ENCODE assay signal across 9 mouse cellular contexts in the genomic region with DNA sequence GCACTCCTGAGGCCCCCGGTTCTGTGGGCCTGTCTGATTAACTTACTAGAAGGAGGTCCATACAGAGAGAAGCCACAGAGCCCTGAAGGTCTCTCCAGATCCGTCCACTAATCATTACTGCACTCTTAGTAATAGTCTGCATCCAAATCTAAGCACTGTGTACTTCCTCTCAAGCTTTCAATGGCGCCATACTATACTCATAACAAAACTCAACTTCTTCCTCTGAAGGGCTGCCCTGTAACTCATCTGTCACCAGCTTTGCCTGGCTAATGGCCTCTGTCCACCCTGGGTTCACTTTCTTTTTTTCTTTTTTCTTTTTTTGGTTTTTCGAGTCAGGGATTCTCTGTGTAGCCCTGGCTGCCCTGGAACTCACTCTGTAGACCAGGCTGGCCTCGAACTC. TPM values are rescaled to one million over a fixed set of nuclear protein-coding genes. Genes with fewer than 3 reads are reported as not detected.
A peak's percentile ranks its signal among the peaks of the same experiment; 100 is the strongest.
DNase-seq lines count a peak whose midpoint lies in the region; ATAC-seq and TF ChIP-seq lines count a peak whose summit lies in the region.
"Had no signal": no experiment of that assay in that cellular context is flagged by ENCODE, and none has a peak within 500 bp of the region (broad histone marks: within the 10 kb centered on the region; RNA-seq: fewer than 3 reads in every experiment).

No protein-coding gene starts in this region.

- peak overlapping the region; percentile 80; the same call in 1 of the 2 replicates for H3K4me3 ChIP-seq in hindbrain, embryonic 10.5 days
- no peak overlapping the region for H3K4me3 ChIP-seq in hindbrain, embryonic 16.5 days (ENCODE audit: low read length)
- H3K4me3 ChIP-seq in E14TG2a.4 (replicated peaks; ENCODE audit: low read length) = peak overlapping the region; percentile 92; the same call in 1 of the 2 replicates
- no peak overlapping the region; the same call in 1 of the 2 replicates for H3K4me3 ChIP-seq in hindbrain, embryonic 12.5 days
- peak overlapping the region; percentile 7; the same call in 1 of the 2 replicates for H3K4me3 ChIP-seq in liver, embryonic 16.5 days (ENCODE audit: low read depth, low read length)

- H3K4me1 ChIP-seq in hindbrain, embryonic 10.5 days (replicated peaks) = peaks cover 22% of the 10 kb centered on the region
- peaks cover 13% of the 10 kb centered on the region for H3K4me1 ChIP-seq in hindbrain, embryonic 16.5 days (ENCODE audit: control insufficient read depth, insufficient read depth, low read depth, low read length)
- peaks cover 28% of the 10 kb centered on the region for H3K4me1 ChIP-seq in E14TG2a.4 (replicated peaks; ENCODE audit: low read depth, low read length)
- H3K4me1 ChIP-seq in hindbrain, embryonic 12.5 days = peaks cover 12% of the 10 kb centered on the region
- H3K4me1 ChIP-seq in liver, embryonic 16.5 days (ENCODE audit: control insufficient read depth, low read depth, low read length) = peaks cover 37% of the 10 kb centered on the region

- H3K4me2 ChIP-seq in hindbrain, embryonic 16.5 days (ENCODE audit: low read length) = no peak overlapping the region
- H3K4me2 ChIP-seq in hindbrain, embryonic 12.5 days (replicated peaks) = peak overlapping the region; percentile 94; the same call in 1 of the 2 replicates
- peak overlapping the region; percentile 97 for H3K4me2 ChIP-seq in liver, embryonic 16.5 days (ENCODE audit: low read depth, low read length)

- 84% methylated on average over 5 of the region's 5 CpGs for WGBS in hindbrain, embryonic 10.5 days
- 87% methylated on average over 5 of the region's 5 CpGs for WGBS in hindbrain, embryonic 16.5 days
- WGBS in hindbrain, embryonic 12.5 days = 86% methylated on average over 5 of the region's 5 CpGs
- WGBS in liver, embryonic 16.5 days (ENCODE audit: insufficient replicate concordance) = 48% methylated on average over 5 of the region's 5 CpGs

- H3K36me3 ChIP-seq in hindbrain, embryonic 10.5 days = peaks cover 33% of the 10 kb centered on the region
- H3K36me3 ChIP-seq in hindbrain, embryonic 16.5 days (ENCODE audit: control insufficient read depth, insufficient read depth, low read length) = 0 out of 2 replicates have a peak, but pooled peaks cover 2% of the 10 kb centered on the region
- peaks cover 41% of the 10 kb centered on the region for H3K36me3 ChIP-seq in E14TG2a.4 (ENCODE audit: insufficient read depth, low read length)
- peaks cover 26% of the 10 kb centered on the region for H3K36me3 ChIP-seq in hindbrain, embryonic 12.5 days
- H3K36me3 ChIP-seq in liver, embryonic 16.5 days (ENCODE audit: control insufficient read depth, insufficient read depth) = no peaks in the 10 kb centered on the region; the same call in 1 of the 2 replicates

- no peak overlapping the region for H3K27ac ChIP-seq in hindbrain, embryonic 10.5 days
- H3K27ac ChIP-seq in hindbrain, embryonic 16.5 days (ENCODE audit: low read depth, low read length) = no peak overlapping the region
- H3K27ac ChIP-seq in hindbrain, embryonic 12.5 days = no peak overlapping the region
- peak overlapping the region; percentile 12; the same call in 1 of the 2 replicates for H3K27ac ChIP-seq in liver, embryonic 16.5 days (ENCODE audit: low read length)

- no peak overlapping the region for H3K9ac ChIP-seq in hindbrain, embryonic 16.5 days (ENCODE audit: low read depth, low read length)
- peak overlapping the region; percentile 77; the same call in 1 of the 2 replicates for H3K9ac ChIP-seq in hindbrain, embryonic 12.5 days
- no peak overlapping the region for H3K9ac ChIP-seq in liver, embryonic 16.5 days (ENCODE audit: low read depth, low read length)

- no peaks in the 10 kb centered on the region for H3K9me3 ChIP-seq in hindbrain, embryonic 10.5 days
- no peaks in the 10 kb centered on the region for H3K9me3 ChIP-seq in hindbrain, embryonic 16.5 days (ENCODE audit: control insufficient read depth, low read length)
- no peaks in the 10 kb centered on the region for H3K9me3 ChIP-seq in E14TG2a.4 (ENCODE audit: low read length)
- no peaks in the 10 kb centered on the region for H3K9me3 ChIP-seq in hindbrain, embryonic 12.5 days (replicated peaks)
- H3K9me3 ChIP-seq in liver, embryonic 16.5 days (replicated peaks; ENCODE audit: control insufficient read depth, low read length) = no peaks in the 10 kb centered on the region

- H3K27me3 ChIP-seq in hindbrain, embryonic 10.5 days (ENCODE audit: insufficient read depth, poor library complexity, severe bottlenecking) = 0 out of 2 replicates have a peak, but pooled peaks cover 4% of the 10 kb centered on the region
- H3K27me3 ChIP-seq in hindbrain, embryonic 16.5 days (replicated peaks; ENCODE audit: control insufficient read depth, insufficient read depth, low read length) = no peaks in the 10 kb centered on the region
- H3K27me3 ChIP-seq in E14TG2a.4 (ENCODE audit: insufficient read depth, low read length) = no peaks in the 10 kb centered on the region
- H3K27me3 ChIP-seq in hindbrain, embryonic 12.5 days = no peaks in the 10 kb centered on the region
- H3K27me3 ChIP-seq in liver, embryonic 16.5 days (ENCODE audit: control insufficient read depth, insufficient read depth, low read depth, low read length) = no peaks in the 10 kb centered on the region
- H3K27me3 ChIP-seq: Patski had no signal

- no peak for ATAC-seq in hindbrain, embryonic 16.5 days
- ATAC-seq in hindbrain, embryonic 12.5 days (ENCODE audit: low FRiP score) = no peak
- ATAC-seq in liver, embryonic 16.5 days (ENCODE audit: low read depth) = no peak
- ATAC-seq: Patski had no signal

- no peak for TF ChIP-seq CTCF in E14TG2a.4 (conservative IDR thresholded peaks at IDR 0.05; ENCODE audit: low read length)

- no peak for DNase-seq in hindbrain, embryonic 10.5 days (ENCODE audit: low spot score)
- DNase-seq in frontal cortex, postnatal 14 days (ENCODE audit: low spot score in 2 of 2) = no peak
- DNase-seq in left cerebral cortex, adult 8-10 months (ENCODE audit: low spot score in 2 of 2) = no peak
- DNase-seq in adrenal gland, postnatal 4 days (ENCODE audit: low spot score in 2 of 2) = no peak

RNA-seq across cellular contexts. Expression of a gene that starts 1.5 kb away (rescaled TPM):
- 24.4 and 25.5 TPM in 2 replicates for polyA plus RNA-seq in hindbrain, embryonic 10.5 days (2016; fragmentation: Nextera tagmentation; extraction: Ambion mirVana)
- 32.1 and 36.6 TPM in 2 replicates for polyA plus RNA-seq in hindbrain, embryonic 16.5 days (2015; fragmentation: Nextera tagmentation; extraction: Ambion mirVana)
- polyA plus RNA-seq in hindbrain, embryonic 12.5 days (2016; fragmentation: Nextera tagmentation; extraction: Ambion mirVana) = 22.8 and 24.3 TPM in 2 replicates
- polyA plus RNA-seq in liver, embryonic 16.5 days (2015; fragmentation: Nextera tagmentation; extraction: Ambion mirVana) = 10.1 and 13.5 TPM in 2 replicates
- 10 to 100 TPM; 88.7 to 98.8 (median 95.6) TPM for total RNA-seq in left cerebral cortex, adult 8-10 months (2022)
- total RNA-seq in adrenal gland, postnatal 4 days (2021) = 10 to 100 TPM; 32.8 to 42.6 TPM

RNA-seq across cellular contexts. Expression of a gene that starts 38.3 kb away (rescaled TPM):
- polyA plus RNA-seq in hindbrain, embryonic 10.5 days (2016; fragmentation: Nextera tagmentation; extraction: Ambion mirVana) = 60.7 and 62.7 TPM in 2 replicates
- 70.6 and 71.9 TPM in 2 replicates for polyA plus RNA-seq in hindbrain, embryonic 16.5 days (2015; fragmentation: Nextera tagmentation; extraction: Ambion mirVana)
- polyA plus RNA-seq in hindbrain, embryonic 12.5 days (2016; fragmentation: Nextera tagmentation; extraction: Ambion mirVana) = 56.2 and 56.9 TPM in 2 replicates
- polyA plus RNA-seq in liver, embryonic 16.5 days (2015; fragmentation: Nextera tagmentation; extraction: Ambion mirVana) = 46.5 and 47.3 TPM in 2 replicates
- 10 to 100 TPM; 63.0 to 66.1 (median 65.1) TPM for total RNA-seq in left cerebral cortex, adult 8-10 months (2022)
- 10 to 100 TPM; 78.6 to 83.5 TPM for total RNA-seq in adrenal gland, postnatal 4 days (2021)

RNA-seq across cellular contexts. Expression of a gene that starts 38.3 kb away (rescaled TPM):
- polyA plus RNA-seq in hindbrain, embryonic 10.5 days (2016; fragmentation: Nextera tagmentation; extraction: Ambion mirVana) = 10.3 and 12.6 TPM in 2 replicates
- polyA plus RNA-seq in hindbrain, embryonic 16.5 days (2015; fragmentation: Nextera tagmentation; extraction: Ambion mirVana) = 6.0 and 7.0 TPM in 2 replicates
- polyA plus RNA-seq in hindbrain, embryonic 12.5 days (2016; fragmentation: Nextera tagmentation; extraction: Ambion mirVana) = 16.3 and 18.0 TPM in 2 replicates
- 2.0 and 3.0 TPM in 2 replicates for polyA plus RNA-seq in liver, embryonic 16.5 days (2015; fragmentation: Nextera tagmentation; extraction: Ambion mirVana)
- total RNA-seq in left cerebral cortex, adult 8-10 months (2022) = 10 to 100 TPM in 2 of 4 experiments, 1 to 10 TPM in 2; 8.5 to 10.4 (median 9.9) TPM
- 10 to 100 TPM; 15.7 to 18.8 TPM for total RNA-seq in adrenal gland, postnatal 4 days (2021)

RNA-seq across cellular contexts. Expression of a gene that starts 41.1 kb away (rescaled TPM):
- 192 and 203 TPM in 2 replicates for polyA plus RNA-seq in hindbrain, embryonic 10.5 days (2016; fragmentation: Nextera tagmentation; extraction: Ambion mirVana)
- 53.7 and 58.2 TPM in 2 replicates for polyA plus RNA-seq in hindbrain, embryonic 16.5 days (2015; fragmentation: Nextera tagmentation; extraction: Ambion mirVana)
- 89.8 and 102 TPM in 2 replicates for polyA plus RNA-seq in hindbrain, embryonic 12.5 days (2016; fragmentation: Nextera tagmentation; extraction: Ambion mirVana)
- 29.1 and 35.1 TPM in 2 replicates for polyA plus RNA-seq in liver, embryonic 16.5 days (2015; fragmentation: Nextera tagmentation; extraction: Ambion mirVana)
- 10 to 100 TPM; 15.8 to 18.9 (median 17.4) TPM for total RNA-seq in left cerebral cortex, adult 8-10 months (2022)
- 10 to 100 TPM; 21.1 to 21.6 TPM for total RNA-seq in adrenal gland, postnatal 4 days (2021)

RNA-seq across cellular contexts. Expression of a gene that starts 48.1 kb away (rescaled TPM):
- 84.6 and 93.3 TPM in 2 replicates for polyA plus RNA-seq in hindbrain, embryonic 10.5 days (2016; fragmentation: Nextera tagmentation; extraction: Ambion mirVana)
- 107 and 121 TPM in 2 replicates for polyA plus RNA-seq in hindbrain, embryonic 16.5 days (2015; fragmentation: Nextera tagmentation; extraction: Ambion mirVana)
- 81.5 and 86.2 TPM in 2 replicates for polyA plus RNA-seq in hindbrain, embryonic 12.5 days (2016; fragmentation: Nextera tagmentation; extraction: Ambion mirVana)
- polyA plus RNA-seq in liver, embryonic 16.5 days (2015; fragmentation: Nextera tagmentation; extraction: Ambion mirVana) = 39.1 and 39.2 TPM in 2 replicates
- 10 to 100 TPM; 91.8 to 98.0 (median 93.1) TPM for total RNA-seq in left cerebral cortex, adult 8-10 months (2022)
- total RNA-seq in adrenal gland, postnatal 4 days (2021) = 100 to 1,000 TPM in 1 of 2 experiments, 10 to 100 TPM in 1; 90.9 to 103 TPM

Comparison
In these comparisons a context has a peak if more than half of its experiments do, and no peak if none do; other contexts are left out.
1. H3K4me3 ChIP-seq: peak in hindbrain, embryonic 10.5 days (single experiment), E14TG2a.4 (single experiment) and liver, embryonic 16.5 days (single experiment); none in hindbrain, embryonic 16.5 days (single experiment) and hindbrain, embryonic 12.5 days (single experiment).